Mouse (Mus musculus) embryonic fibroblast, embryonic 13.5 days (primary cell): ENCODE measurements at regions not wholly inside any gene's neighbourhood (a gene's known extent, or its start where the extent isn't known, plus 50 kb on each side); places are given as distances from the start of the nearest gene placed in this dataset.

Experiments used
- CTCF ChIP-seq: IDR thresholded peaks from 2 replicates; pipeline ENCODE4 v1.5.1; 2011; ENCODE audit warnings: mild to moderate bottlenecking, control low read depth, low read length, moderate library complexity, borderline replicate concordance; ENCODE audit not compliant: insufficient read depth
- POLR2A ChIP-seq: IDR thresholded peaks from 2 replicates; pipeline ENCODE4 v1.6.1; 2011; ENCODE audit warnings: low read depth, mild to moderate bottlenecking, control low read depth, low read length, moderate library complexity

DNA sequence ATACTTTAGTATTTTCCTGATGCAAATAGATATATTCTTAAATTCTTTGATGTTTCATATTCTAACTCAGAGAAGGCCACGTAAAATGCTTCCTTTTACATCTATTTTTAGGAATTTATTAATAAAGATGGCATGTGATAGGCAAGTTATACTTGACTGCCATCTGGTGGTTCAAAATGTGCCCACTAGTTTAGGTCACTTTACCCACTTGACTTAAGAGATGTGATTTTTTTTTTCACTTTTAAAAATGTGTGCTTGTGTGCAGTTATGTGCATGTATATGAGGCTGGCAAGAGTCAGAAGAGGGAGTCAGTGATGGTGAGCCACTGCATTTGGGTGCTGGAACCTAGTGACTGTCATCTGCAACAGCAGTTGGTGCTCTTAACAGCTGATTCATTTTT lies 1136.1 kb upstream of the Celf2 start:
- TF ChIP-seq CTCF (no peak), POLR2A (no peak)
